Mouse (Mus musculus) Muller cell, postnatal 12 days (primary cell): ENCODE data around the gene Bpgm.

Experiments
- DNase-seq: peaks from one replicate; pipeline ENCODE4 v3.0.0-alpha.2; 2015; ENCODE audit errors: inconsistent ontology term

Bpgm gene

GRCm38 (mm10) chr6:34528131-34528530 lies 52.1 kb downstream of the Bpgm start:
- DNase-seq: peak; percentile 25

- peak; percentile 39 for DNase-seq
Observed at GRCm38 (mm10) chr6:34529992-34530391, 54.0 kb downstream of the Bpgm start.

- DNase-seq: no peak
Observed at GRCm38 (mm10) chr6:34533055-34533454, 57.0 kb downstream of the Bpgm start.

- no peak for DNase-seq
Observed at GRCm38 (mm10) chr6:34533896-34534295, 57.9 kb downstream of the Bpgm start.

GRCm38 (mm10) chr6:34542866-34543265 lies 66.9 kb downstream of the Bpgm start:
- no peak for DNase-seq

GRCm38 (mm10) chr6:34543303-34544206 lies 67.5 kb downstream of the Bpgm start:
- DNase-seq: peak; percentile 82

- DNase-seq: no peak
Observed at GRCm38 (mm10) chr6:34544207-34544602, 68.2 kb downstream of the Bpgm start.

- peak; percentile 39 for DNase-seq
Observed at GRCm38 (mm10) chr6:34545286-34545685, 69.3 kb downstream of the Bpgm start.

GRCm38 (mm10) chr6:34548406-34548990 lies 72.5 kb downstream of the Bpgm start:
- no peak for DNase-seq

GRCm38 (mm10) chr6:34549017-34549416 lies 73.0 kb downstream of the Bpgm start:
- no peak for DNase-seq

GRCm38 (mm10) chr6:34552489-34553157 lies 76.6 kb downstream of the Bpgm start:
- no peak for DNase-seq

- no peak for DNase-seq
Observed at GRCm38 (mm10) chr6:34554291-34554997, 78.4 kb downstream of the Bpgm start.
